Mouse (Mus musculus) bone marrow macrophage, adult 2 months (primary cell): ENCODE data around the gene Vmn1r86. TPM values are rescaled to one million over a fixed set of nuclear protein-coding genes. Genes with fewer than 3 reads are reported as not detected.
A peak's percentile ranks its signal among the peaks of the same experiment; 100 is the strongest.
"Not testable (repeated sequence)": the region's sequence is repeated elsewhere in the genome, so short reads cannot be mapped to it uniquely, and the experiment has no call there.

ENCODE experiments used
- H3K27ac ChIP-seq: 2 replicates; pipeline ENCODE4 v1.5.1; 2012; ENCODE audit warnings: low read depth, low read length; ENCODE audit not compliant: insufficient read depth
- H3K4me1 ChIP-seq: 2 replicates; pipeline ENCODE4 v1.6.1; 2012; ENCODE audit warnings: low read length; ENCODE audit not compliant: control insufficient read depth, insufficient read depth
- H3K4me3 ChIP-seq: 2 replicates; pipeline ENCODE4 v1.5.1; 2012; ENCODE audit warnings: mild to moderate bottlenecking, low read length, moderate library complexity; ENCODE audit not compliant: insufficient read depth
- CTCF ChIP-seq: IDR thresholded peaks from 2 replicates; pipeline ENCODE4 v1.5.1; 2012; ENCODE audit warnings: low read depth, mild to moderate bottlenecking, low read length, moderate library complexity
- POLR2A ChIP-seq: IDR thresholded peaks from 2 replicates; pipeline ENCODE4 v1.6.1; 2012; ENCODE audit warnings: mild to moderate bottlenecking, low read depth, low read length, borderline replicate concordance
- polyA plus RNA-seq: library from polyadenylated mRNA; stranded (reverse); fragments of >200 nt; gene quantifications from 2 replicates; pipeline ENCODE4 v1.2.4, GENCODE M21; 2012; ENCODE audit not compliant: missing spikeins, insufficient read depth, insufficient read length

The Vmn1r86 gene
- 0.57 TPM in 1 of 2 replicates, not detected in the other for polyA plus RNA-seq

DNA sequence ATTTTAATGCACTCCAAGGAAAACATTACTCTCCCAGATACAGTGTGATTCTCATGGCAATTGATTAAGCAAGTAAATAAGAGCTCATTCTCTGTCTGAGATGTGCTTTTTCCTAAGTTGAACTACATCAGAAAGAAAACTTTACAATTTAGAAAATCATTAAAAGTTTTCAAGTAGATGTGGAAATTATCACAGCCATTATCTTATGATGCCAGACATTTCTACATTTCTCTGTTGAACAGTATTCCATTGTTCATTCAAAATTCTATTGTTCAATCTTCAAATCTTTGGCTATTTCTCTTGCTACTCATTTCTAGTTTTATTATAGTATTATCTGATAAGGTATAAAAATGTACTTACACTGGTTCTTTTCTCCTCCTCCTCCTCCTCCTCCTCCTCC is at the start of gene Vmn1r86:
Vmn1r86 (minus strand) TSS at position 101 of the 400 bp plus-strand sequence.
- no peaks in the 10 kb centered on the region for H3K4me1 ChIP-seq
- TF ChIP-seq POLR2A: no peak
- TF ChIP-seq CTCF: no peak
- no peak within 1 kb of the TSS for H3K4me3 ChIP-seq
- H3K27ac ChIP-seq: no peak within 1 kb of the TSS

DNA sequence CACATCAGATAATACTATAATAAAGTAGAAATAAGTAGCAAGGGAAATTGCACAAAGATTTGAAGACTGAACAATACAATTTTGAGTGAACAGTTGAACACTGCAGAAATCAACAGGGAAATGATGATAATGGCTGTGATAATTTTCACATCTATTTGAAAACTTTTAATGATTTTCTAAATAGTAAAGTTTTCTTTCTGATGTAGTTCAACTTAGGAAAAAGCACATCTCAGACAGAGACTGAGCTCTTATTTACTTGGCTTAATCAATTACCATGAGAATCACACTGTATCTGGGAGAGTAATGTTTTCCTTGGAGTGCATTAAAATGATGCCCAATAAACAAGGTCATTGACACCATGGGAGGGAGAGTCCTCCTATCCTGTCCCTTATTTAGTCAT is 39.6 kb upstream of the Vmn1r86 start, which contains the start of gene Vmn1r88:
Vmn1r88 (plus strand) TSS at position 301 of the 400 bp plus-strand sequence.
- TF ChIP-seq POLR2A (no peak), CTCF (no peak)
- Histone ChIP-seq H3K4me3 (no peak within 1 kb of the TSS), H3K4me1 (no peaks in the 10 kb centered on the region), H3K27ac (no peak within 1 kb of the TSS)

DNA sequence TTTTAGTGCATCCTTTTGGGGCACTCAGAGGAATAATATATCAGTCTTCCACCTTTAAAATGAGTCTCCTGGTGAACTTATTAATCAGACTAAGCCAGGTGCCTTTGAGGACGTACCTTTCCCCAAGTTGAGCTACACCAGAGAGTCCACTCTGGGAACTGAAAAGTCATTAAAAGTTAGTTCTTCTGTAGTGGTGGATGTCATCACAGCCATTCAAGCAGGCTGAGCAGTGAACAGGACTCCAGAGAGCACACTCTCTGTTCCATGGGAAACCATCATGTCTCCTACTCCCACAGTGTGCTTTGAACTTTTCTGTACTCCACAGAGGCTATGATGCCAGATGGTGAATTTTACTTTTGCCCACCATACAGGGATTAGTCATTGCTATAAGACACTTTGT is 20.3 kb upstream of the Vmn1r86 start, which contains the start of gene Vmn1r87:
Vmn1r87 (minus strand) TSS at position 101 of the 400 bp plus-strand sequence.
- Histone ChIP-seq H3K4me1 (no peaks in the 10 kb centered on the region), H3K27ac (no peak within 1 kb of the TSS), H3K4me3 (no peak within 1 kb of the TSS)
- no peak for TF ChIP-seq CTCF
- no peak for TF ChIP-seq POLR2A

DNA sequence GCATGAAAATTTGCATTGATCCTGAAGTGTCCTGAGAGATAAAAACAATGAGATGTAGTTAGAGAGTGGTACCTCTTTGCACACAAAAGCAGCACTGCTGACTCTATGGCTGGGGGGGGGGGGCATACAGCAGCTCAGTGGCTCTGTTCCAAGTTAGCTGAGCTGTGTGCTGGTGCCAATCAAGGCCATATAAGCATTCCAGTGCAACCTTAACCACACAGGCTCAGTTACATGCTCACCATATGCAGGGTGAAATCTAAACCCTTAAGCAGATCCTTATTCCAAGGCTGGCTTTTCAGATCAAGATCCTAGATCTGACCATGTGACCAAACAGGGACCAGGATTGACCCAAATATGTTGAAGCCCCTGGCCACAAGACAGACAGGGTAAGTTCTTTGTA is 17.6 kb upstream of the Vmn1r86 start:
- no peak overlapping the region for H3K4me3 ChIP-seq
- TF ChIP-seq POLR2A (no peak), CTCF (no peak)
- no peak overlapping the region for H3K27ac ChIP-seq
- no peaks in the 10 kb centered on the region for H3K4me1 ChIP-seq

DNA sequence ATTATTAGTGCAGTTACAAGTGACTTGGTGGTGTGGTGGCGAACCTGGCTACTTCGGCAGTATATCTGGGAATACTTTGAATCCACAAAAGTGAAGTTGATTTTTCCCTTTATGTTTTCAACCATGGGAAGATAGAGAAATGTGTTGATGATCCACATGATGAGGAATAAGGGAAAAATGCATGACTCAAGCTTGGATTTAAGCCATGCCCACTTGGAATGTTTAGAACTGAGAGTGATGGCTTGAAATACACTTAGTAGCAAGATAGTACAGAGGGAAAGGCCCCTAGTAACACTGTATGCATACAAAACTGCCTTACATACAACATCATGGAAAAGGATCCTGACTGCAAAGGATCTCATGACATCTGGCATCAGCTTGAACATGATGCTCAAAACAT is 12.1 kb upstream of the Vmn1r86 start:
- Histone ChIP-seq H3K4me1 (no peaks in the 10 kb centered on the region), H3K27ac (no peak overlapping the region), H3K4me3 (no peak overlapping the region)
- no peak for TF ChIP-seq POLR2A
- TF ChIP-seq CTCF: no peak

DNA sequence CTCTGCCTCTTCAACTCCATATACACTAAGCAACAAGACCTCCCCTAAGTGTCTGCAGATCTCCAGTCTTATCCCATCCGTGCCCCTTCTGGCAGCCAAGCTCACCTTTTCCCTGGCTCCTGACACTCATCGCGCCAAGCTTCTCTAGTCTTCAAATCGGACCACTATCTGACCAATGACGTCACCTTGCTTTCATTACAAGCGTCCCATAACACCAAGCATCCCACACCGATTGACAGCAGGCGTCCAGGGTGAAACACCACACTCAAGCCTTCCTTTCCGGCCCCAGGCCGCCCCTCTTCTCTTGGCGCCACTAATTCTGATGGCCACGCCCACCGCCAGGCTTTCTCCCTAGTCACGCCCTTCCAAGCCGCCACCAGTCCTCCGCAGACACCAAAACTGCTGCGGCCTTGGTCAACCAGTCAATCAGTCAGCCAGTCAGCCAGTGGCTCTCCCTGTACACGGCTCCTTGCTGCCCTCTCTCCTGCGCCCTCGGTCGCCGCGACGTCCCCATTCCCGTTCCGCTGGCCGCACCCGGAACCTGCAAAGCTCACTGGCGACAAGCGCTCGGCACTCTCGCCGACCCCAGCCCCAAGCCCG is 3.9 kb upstream of the Vmn1r86 start:
- not testable (repeated sequence) for H3K4me1 ChIP-seq, H3K27ac ChIP-seq
- H3K4me3 ChIP-seq: peak overlapping the region; percentile 11; the same call in 1 of the 2 replicates

DNA sequence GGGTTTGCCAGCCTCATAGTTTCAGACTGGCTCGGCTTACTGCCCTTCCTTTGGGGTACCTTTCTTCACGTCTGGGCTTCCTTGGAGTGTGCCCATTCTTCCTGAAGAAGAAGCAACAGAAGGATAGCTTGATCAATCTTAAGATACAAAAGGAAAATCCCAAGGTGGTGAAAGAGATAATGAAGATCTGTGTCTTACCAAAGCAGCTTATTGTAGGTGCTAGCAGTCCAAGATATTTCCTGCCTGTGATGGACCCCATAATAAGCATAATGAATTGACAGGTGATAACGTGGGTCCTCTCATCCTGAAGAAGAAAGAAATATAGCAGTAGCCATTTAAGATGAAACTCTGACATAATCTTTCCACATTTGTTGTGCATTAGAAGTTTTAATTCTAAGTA is 24.6 kb downstream of the Vmn1r86 start, which contains the start of gene Vmn1r85:
Vmn1r85 (minus strand) TSS at position 101 of the 400 bp plus-strand sequence.
- TF ChIP-seq POLR2A: no peak
- Histone ChIP-seq H3K27ac (no peak within 1 kb of the TSS), H3K4me3 (no peak within 1 kb of the TSS), H3K4me1 (no peaks in the 10 kb centered on the region)

DNA sequence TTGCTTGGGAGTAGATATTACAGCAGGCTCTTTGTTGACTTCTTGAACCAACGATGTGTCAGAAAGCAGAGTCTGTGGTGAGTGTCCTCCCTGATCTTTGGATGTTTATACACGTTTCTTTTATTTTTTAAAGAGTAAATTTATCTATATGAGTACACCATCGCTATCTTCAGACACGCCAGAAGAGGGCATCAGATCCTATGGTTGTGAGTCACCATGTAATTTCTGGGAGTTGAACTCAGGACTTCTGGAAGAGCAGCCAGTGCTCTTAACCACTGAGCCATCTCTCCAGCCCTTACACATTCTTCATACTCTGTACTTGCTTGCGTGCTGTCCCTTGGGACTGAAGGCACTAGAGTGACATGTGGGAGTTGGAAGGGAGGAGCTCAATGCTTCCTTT is 47.4 kb downstream of the Vmn1r86 start:
- TF ChIP-seq POLR2A (no peak), CTCF (no peak)
- Histone ChIP-seq H3K4me1 (no peaks in the 10 kb centered on the region), H3K27ac (no peak overlapping the region), H3K4me3 (no peak overlapping the region)

DNA sequence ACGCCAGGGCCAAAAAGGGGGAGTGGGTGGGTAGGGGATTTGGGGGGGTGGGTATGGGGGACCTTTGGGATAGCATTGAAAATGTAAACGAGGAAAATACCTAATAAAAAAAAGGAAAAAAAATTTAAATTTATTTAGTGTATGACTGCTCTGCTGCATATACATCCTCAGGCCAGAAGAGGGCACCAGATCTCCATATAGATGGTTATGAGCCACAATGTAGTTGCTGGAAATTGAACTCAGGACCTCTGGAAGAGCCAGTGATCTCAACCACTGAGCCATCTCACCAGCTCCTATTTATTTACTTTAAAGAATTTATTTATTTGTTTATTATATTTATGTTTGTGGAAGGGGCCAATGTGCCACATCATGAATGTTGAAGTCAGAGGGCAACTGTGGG is 56.3 kb downstream of the Vmn1r86 start:
- not testable (repeated sequence) for H3K4me1 ChIP-seq, H3K27ac ChIP-seq, H3K4me3 ChIP-seq

DNA sequence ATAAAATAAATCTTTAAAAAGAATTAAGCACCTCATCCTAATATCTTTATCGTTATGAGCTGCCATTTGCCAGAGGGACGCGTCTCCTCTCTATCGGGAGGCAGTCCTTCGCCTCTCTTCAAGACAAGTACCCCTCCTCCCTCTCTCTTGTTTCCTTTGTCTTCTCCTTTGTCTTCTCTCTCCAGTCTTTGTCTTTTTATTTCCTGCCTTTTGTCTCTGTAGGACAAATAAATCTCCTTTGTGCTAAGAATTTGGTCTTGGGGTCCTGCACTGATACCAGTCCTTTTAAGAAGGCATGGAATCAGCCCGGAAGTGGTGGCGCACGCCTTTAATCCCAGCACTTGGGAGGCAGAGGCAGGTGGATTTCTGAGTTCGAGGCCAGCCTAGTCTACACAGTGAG is 60.2 kb downstream of the Vmn1r86 start:
- TF ChIP-seq CTCF (no peak), POLR2A (no peak)
- no peak overlapping the region for H3K4me3 ChIP-seq

More for the DNA sequence above, 60.2 kb downstream of the Vmn1r86 start:
- Histone ChIP-seq H3K27ac (no peak overlapping the region), H3K4me1 (no peaks in the 10 kb centered on the region; the same call in 1 of the 2 replicates)
